Mouse (Mus musculus) E14TG2a.4 (cell line): ENCODE measurements around the gene Folr2.

ENCODE experiments used
- H3K27me3 ChIP-seq: 2 replicates; pipeline ENCODE4 v1.6.1; 2014; ENCODE audit warnings: low read length, control low read depth; ENCODE audit not compliant: insufficient read depth
- H3K36me3 ChIP-seq: 2 replicates; pipeline ENCODE4 v1.6.1; 2014; ENCODE audit warnings: low read length, control low read depth; ENCODE audit not compliant: insufficient read depth
- H3K4me1 ChIP-seq: replicated peaks from 2 replicates; pipeline ENCODE4 v1.6.1; 2014; ENCODE audit warnings: low read depth, low read length, control low read depth
- H3K4me3 ChIP-seq: replicated peaks from 2 replicates; pipeline ENCODE4 v1.5.1; 2014; ENCODE audit warnings: mild to moderate bottlenecking, low read length
- H3K9me3 ChIP-seq: 2 replicates; pipeline ENCODE4 v1.6.1; 2014; ENCODE audit warnings: low read length, control low read depth
- CTCF ChIP-seq: conservative IDR thresholded peaks from 2 replicates; pipeline ENCODE4 v1.5.1; 2014; ENCODE audit warnings: low read length
- NANOG ChIP-seq: IDR thresholded peaks from 2 replicates; pipeline ENCODE4 v1.6.1; 2014; ENCODE audit warnings: borderline replicate concordance, low read length, mixed read lengths
- POU5F1 ChIP-seq: IDR thresholded peaks from 2 replicates; pipeline ENCODE4 v1.6.1; 2014; ENCODE audit warnings: low read length, borderline replicate concordance

Gene Folr2

GRCm38 (mm10) chr7:101835457-101836109 lies 21.4 kb downstream of the Folr2 start:
- Histone ChIP-seq H3K9me3 (no peaks in the 10 kb centered on the region), H3K4me1 (peaks cover 79% of the 10 kb centered on the region), H3K4me3 (peak overlapping the region; percentile 91), H3K27me3 (no peaks in the 10 kb centered on the region), H3K36me3 (peaks cover 61% of the 10 kb centered on the region)
- TF ChIP-seq POU5F1, result no peak
- no peak for TF ChIP-seq CTCF
- no peak for TF ChIP-seq NANOG

GRCm38 (mm10) chr7:101834903-101835302 lies 22.1 kb downstream of the Folr2 start:
- Histone ChIP-seq H3K36me3 (peaks cover 61% of the 10 kb centered on the region), H3K4me3 (0 out of 2 replicates have a peak overlapping the region, but pooled peaks have one; percentile 91), H3K4me1 (peaks cover 73% of the 10 kb centered on the region), H3K27me3 (no peaks in the 10 kb centered on the region), H3K9me3 (no peaks in the 10 kb centered on the region)
- no peak for TF ChIP-seq CTCF
- TF ChIP-seq POU5F1, result no peak
- no peak for TF ChIP-seq NANOG

GRCm38 (mm10) chr7:101833916-101834584 lies 22.9 kb downstream of the Folr2 start:
- Histone ChIP-seq H3K4me3 (peak overlapping the region; percentile 41), H3K4me1 (peaks cover 69% of the 10 kb centered on the region), H3K9me3 (no peaks in the 10 kb centered on the region), H3K36me3 (peaks cover 66% of the 10 kb centered on the region), H3K27me3 (no peaks in the 10 kb centered on the region)
- TF ChIP-seq NANOG (no peak), CTCF (no peak), POU5F1 (no peak)

GRCm38 (mm10) chr7:101833352-101833751 lies 23.6 kb downstream of the Folr2 start:
- peak; percentile 35 for TF ChIP-seq CTCF
- no peak for TF ChIP-seq NANOG
- Histone ChIP-seq H3K27me3 (no peaks in the 10 kb centered on the region), H3K9me3 (no peaks in the 10 kb centered on the region), H3K4me1 (peaks cover 64% of the 10 kb centered on the region), H3K36me3 (peaks cover 73% of the 10 kb centered on the region), H3K4me3 (peak overlapping the region; percentile 41; the same call in 1 of the 2 replicates)

- H3K4me3 ChIP-seq, result peak overlapping the region; percentile 30; the same call in 1 of the 2 replicates
- H3K4me1 ChIP-seq, result peaks cover 64% of the 10 kb centered on the region
- TF ChIP-seq CTCF (no peak), POU5F1 (no peak)
- H3K9me3 ChIP-seq, result no peaks in the 10 kb centered on the region
- peaks cover 82% of the 10 kb centered on the region for H3K36me3 ChIP-seq
- H3K27me3 ChIP-seq, result no peaks in the 10 kb centered on the region
Measured at GRCm38 (mm10) chr7:101832372-101832771, 24.6 kb downstream of the Folr2 start.

- Histone ChIP-seq H3K9me3 (no peaks in the 10 kb centered on the region), H3K4me1 (peaks cover 64% of the 10 kb centered on the region), H3K27me3 (no peaks in the 10 kb centered on the region), H3K36me3 (peaks cover 92% of the 10 kb centered on the region), H3K4me3 (peak overlapping the region; percentile 30)
- no peak for TF ChIP-seq CTCF
- no peak for TF ChIP-seq POU5F1
- no peak for TF ChIP-seq NANOG
Measured at GRCm38 (mm10) chr7:101831437-101831836, 25.6 kb downstream of the Folr2 start.

- Histone ChIP-seq H3K9me3 (no peaks in the 10 kb centered on the region), H3K36me3 (peaks cover 100% of the 10 kb centered on the region), H3K4me3 (no peak overlapping the region), H3K27me3 (no peaks in the 10 kb centered on the region), H3K4me1 (peaks cover 54% of the 10 kb centered on the region)
- TF ChIP-seq NANOG, result no peak
- peak; percentile 33 for TF ChIP-seq CTCF
- no peak for TF ChIP-seq POU5F1
Measured at GRCm38 (mm10) chr7:101830373-101830772, 26.6 kb downstream of the Folr2 start.

- Histone ChIP-seq H3K9me3 (no peaks in the 10 kb centered on the region), H3K36me3 (peaks cover 56% of the 10 kb centered on the region), H3K27me3 (peaks cover 30% of the 10 kb centered on the region), H3K4me1 (peaks cover 46% of the 10 kb centered on the region), H3K4me3 (peak overlapping the region; percentile 78)
- no peak for TF ChIP-seq NANOG
- TF ChIP-seq CTCF, result no peak
- no peak for TF ChIP-seq POU5F1
Measured at GRCm38 (mm10) chr7:101823758-101824630, 33.0 kb downstream of the Folr2 start.
